ENCODE assay signal across 7 mouse cellular contexts in the genomic region with DNA sequence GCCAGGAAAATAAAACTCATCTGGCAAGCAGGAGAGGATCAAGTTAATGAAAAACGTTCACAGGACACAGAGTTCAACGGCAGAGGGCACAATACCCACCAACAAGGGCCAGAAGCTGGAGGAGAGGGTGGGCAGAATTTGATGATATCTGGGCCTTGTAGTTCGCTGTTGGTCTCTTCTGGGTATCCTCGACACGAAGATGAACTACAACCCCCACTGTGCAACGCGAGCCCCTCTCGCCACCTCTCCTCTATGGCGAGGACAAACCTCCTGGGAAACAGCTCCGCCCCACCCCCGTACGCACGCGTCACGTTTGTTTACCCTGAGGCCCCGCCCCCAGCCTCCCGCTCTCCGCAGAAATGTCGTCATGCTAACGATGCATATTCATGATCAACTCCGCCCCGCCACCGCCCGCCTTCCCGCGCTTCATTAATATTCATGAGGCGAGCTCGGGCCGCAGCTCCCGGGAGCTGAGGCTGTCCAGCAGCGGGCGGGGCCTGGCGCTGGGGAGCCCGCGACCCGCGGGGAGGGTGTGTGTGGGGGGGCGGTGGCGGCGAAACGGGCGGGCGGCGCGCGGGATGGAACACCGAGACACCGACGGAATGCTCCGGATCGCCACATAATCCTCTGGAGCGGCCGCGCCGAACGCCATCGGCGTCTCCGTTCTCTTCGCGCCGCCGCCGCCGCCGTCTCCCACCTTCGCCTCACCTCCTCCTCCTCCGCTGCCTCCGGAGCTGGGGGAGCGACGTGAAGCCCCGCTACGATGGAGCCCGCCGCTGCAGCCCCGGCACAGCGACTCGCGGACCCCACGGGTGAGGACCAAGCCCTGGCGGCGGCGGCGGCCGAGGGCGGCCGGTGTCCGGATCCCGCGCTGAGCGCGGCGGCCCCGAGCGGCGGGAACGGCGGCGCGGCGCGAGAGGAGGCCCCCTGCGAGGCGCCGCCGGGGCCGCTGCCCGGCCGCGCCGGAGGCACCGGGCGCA. TPM values are rescaled to one million over a fixed set of nuclear protein-coding genes. Genes with fewer than 3 reads are reported as not detected.
DNase-seq lines count a peak whose midpoint lies in the region; ATAC-seq and TF ChIP-seq lines count a peak whose summit lies in the region.

A gene (plus strand): TSS at position 512 of the 980 bp plus-strand sequence.

- intact Hi-C loops in left cerebral cortex, postnatal 4 days (cut with DNase I): loop anchor here (5.0 to 10.0 kb wide), 2 partner anchors 103 to 226 kb away; no protein-coding TSS in a partner anchor

- peak; percentile 98 for ATAC-seq in intestine, postnatal 0 days
- ATAC-seq in midbrain, embryonic 12.5 days (ENCODE audit: low FRiP score, low read depth): peak; percentile 98

- peak within 1 kb of the TSS; percentile 87 for H3K4me3 ChIP-seq in embryonic facial prominence, embryonic 10.5 days
- peak within 1 kb of the TSS; percentile 90 for H3K4me3 ChIP-seq in intestine, postnatal 0 days (ENCODE audit: low read depth, low read length)
- H3K4me3 ChIP-seq in midbrain, embryonic 12.5 days: peak within 1 kb of the TSS; percentile 86
- H3K4me3 ChIP-seq in small intestine, adult 2 months (ENCODE audit: low read depth, low read length): peak within 1 kb of the TSS; percentile 97

- no peaks in the 10 kb centered on the region for H3K36me3 ChIP-seq in embryonic facial prominence, embryonic 10.5 days (replicated peaks)
- H3K36me3 ChIP-seq in intestine, postnatal 0 days (ENCODE audit: control insufficient read depth, insufficient read depth): no peaks in the 10 kb centered on the region
- H3K36me3 ChIP-seq in midbrain, embryonic 12.5 days: no peaks in the 10 kb centered on the region
- H3K36me3 ChIP-seq in small intestine, adult 2 months (ENCODE audit: control insufficient read depth, insufficient read depth, low read length): no peaks in the 10 kb centered on the region

- TF ChIP-seq POLR2A in small intestine, adult 2 months (IDR thresholded peaks at IDR 0.05; ENCODE audit: low read depth, low read length): peak; percentile 55

- peaks cover 43% of the 10 kb centered on the region for H3K4me1 ChIP-seq in embryonic facial prominence, embryonic 10.5 days
- H3K4me1 ChIP-seq in intestine, postnatal 0 days (replicated peaks; ENCODE audit: control insufficient read depth, insufficient read depth, low read length): no peaks in the 10 kb centered on the region
- H3K4me1 ChIP-seq in midbrain, embryonic 12.5 days: peaks cover 27% of the 10 kb centered on the region
- peaks cover 2% of the 10 kb centered on the region; the same call in 1 of the 2 replicates for H3K4me1 ChIP-seq in small intestine, adult 2 months (ENCODE audit: control insufficient read depth, insufficient read depth, insufficient read length, low read length)

- WGBS in embryonic facial prominence, embryonic 10.5 days: under 1% methylated on average over 112 of the region's 113 CpGs
- WGBS in intestine, postnatal 0 days: under 1% methylated on average over 75 of the region's 113 CpGs
- WGBS in midbrain, embryonic 12.5 days: under 1% methylated on average over 87 of the region's 113 CpGs
- WGBS in small intestine, adult 2 months: 2% methylated on average over 109 of the region's 113 CpGs

- peak; percentile 85 for TF ChIP-seq CTCF in intestine, postnatal 0 days (IDR thresholded peaks at IDR 0.05; ENCODE audit: low read depth)
- TF ChIP-seq CTCF in small intestine, adult 2 months (IDR thresholded peaks at IDR 0.05; ENCODE audit: extremely low read depth, insufficient read length, insufficient replicate concordance, low read depth, low read length): peak; percentile 65; the same call in 1 of the 2 replicates

- H3K9ac ChIP-seq in intestine, postnatal 0 days (ENCODE audit: low read depth, low read length): peak within 1 kb of the TSS; percentile 91
- peak within 1 kb of the TSS; percentile 97 for H3K9ac ChIP-seq in midbrain, embryonic 12.5 days (replicated peaks)

- H3K27me3 ChIP-seq in embryonic facial prominence, embryonic 10.5 days (replicated peaks; ENCODE audit: low read depth, poor library complexity, severe bottlenecking): no peaks in the 10 kb centered on the region
- no peaks in the 10 kb centered on the region for H3K27me3 ChIP-seq in intestine, postnatal 0 days (replicated peaks; ENCODE audit: control insufficient read depth, insufficient read depth, low read length)
- no peaks in the 10 kb centered on the region for H3K27me3 ChIP-seq in midbrain, embryonic 12.5 days
- H3K27me3 ChIP-seq in small intestine, adult 2 months (ENCODE audit: control insufficient read depth, insufficient read depth, low read length): no peaks in the 10 kb centered on the region

- H3K4me2 ChIP-seq in intestine, postnatal 0 days (replicated peaks; ENCODE audit: low read depth): peak within 1 kb of the TSS; percentile 89
- H3K4me2 ChIP-seq in midbrain, embryonic 12.5 days (replicated peaks): peak within 1 kb of the TSS; percentile 79

- peak within 1 kb of the TSS; percentile 93 for H3K27ac ChIP-seq in embryonic facial prominence, embryonic 10.5 days (replicated peaks)
- H3K27ac ChIP-seq in intestine, postnatal 0 days (ENCODE audit: low read depth, low read length): peak within 1 kb of the TSS; percentile 92
- peak within 1 kb of the TSS; percentile 94 for H3K27ac ChIP-seq in midbrain, embryonic 12.5 days (replicated peaks)
- H3K27ac ChIP-seq in small intestine, adult 2 months (ENCODE audit: insufficient read depth, low read depth, low read length): peak within 1 kb of the TSS; percentile 64

- peak; percentile 100 for DNase-seq in adrenal gland, postnatal 10 days
- DNase-seq in embryonic facial prominence, embryonic 10.5 days (ENCODE audit: low spot score): peak; percentile 100
- peak; percentile 90 for DNase-seq in gonadal fat pad, adult 2 months (ENCODE audit: low read depth)
- DNase-seq in left cerebral cortex, postnatal 4 days: peak; percentile 100

- no peaks in the 10 kb centered on the region for H3K9me3 ChIP-seq in embryonic facial prominence, embryonic 10.5 days
- no peaks in the 10 kb centered on the region for H3K9me3 ChIP-seq in intestine, postnatal 0 days (ENCODE audit: control insufficient read depth)
- no peaks in the 10 kb centered on the region for H3K9me3 ChIP-seq in midbrain, embryonic 12.5 days

RNA-seq across cellular contexts. Expression of the gene that starts here (rescaled TPM):
- total RNA-seq in adrenal gland, postnatal 10 days (2021): 10 to 100 TPM; 16.4 to 22.3 TPM
- polyA plus RNA-seq in embryonic facial prominence, embryonic 10.5 days (2016; fragmentation: Nextera tagmentation; extraction: Ambion mirVana): 3.7 and 3.8 TPM in 2 replicates
- 8.0 and 9.0 TPM in 2 replicates for polyA plus RNA-seq in gonadal fat pad, adult 2 months (2012; rRNA removed)
- polyA plus RNA-seq in intestine, postnatal 0 days (2015; fragmentation: Nextera tagmentation; extraction: Ambion mirVana): 1.6 and 2.3 TPM in 2 replicates
- total RNA-seq in left cerebral cortex, postnatal 4 days (2021): 10 to 100 TPM; 49.7 to 51.1 TPM
- polyA plus RNA-seq in midbrain, embryonic 12.5 days (2016; fragmentation: Nextera tagmentation; extraction: Ambion mirVana): 8.2 and 8.6 TPM in 2 replicates
- polyA plus RNA-seq in small intestine, adult 2 months (2012; rRNA removed): 5.1 and 6.5 TPM in 2 replicates

Comparison
In these comparisons a context has a peak if more than half of its experiments do, and no peak if none do; other contexts are left out.
1. Peak in every context shown above with its lines: DNase-seq, ATAC-seq, H3K4me3 ChIP-seq and H3K27ac ChIP-seq.